Mouse (Mus musculus): ENCODE results near the gene Xylt1. TPM values are rescaled to one million over a fixed set of nuclear protein-coding genes. Genes with fewer than 3 reads are reported as not detected.

Gene Xylt1
- polyA plus RNA-seq, 1 experiment from 2014 or later: 7.9 TPM

- no peak overlapping the region for H3K4me3 ChIP-seq (ENCODE audit: inconsistent target)
- no peaks in the 10 kb centered on the region; the same call in 1 of the 2 replicates for H3K79me2 ChIP-seq (ENCODE audit: inconsistent target)
- WGBS (ENCODE audit: missing documents): 90% methylated on average over 12 of the region's 12 CpGs
- H3K36me3 ChIP-seq (ENCODE audit: inconsistent target): no peaks in the 10 kb centered on the region
- no peak overlapping the region for H3K27ac ChIP-seq
Observed at GRCm38 (mm10) chr7:117435730-117436441, 55.1 kb downstream of the Xylt1 start.

GRCm38 (mm10) chr7:117436892-117437291 is 56.1 kb downstream of the Xylt1 start:
- Histone ChIP-seq H3K36me3 (ENCODE audit: inconsistent target) (no peaks in the 10 kb centered on the region), H3K4me3 (ENCODE audit: inconsistent target) (no peak overlapping the region), H3K79me2 (ENCODE audit: inconsistent target) (no peaks in the 10 kb centered on the region; the same call in 1 of the 2 replicates), H3K27ac (no peak overlapping the region)
- 98% methylated on average over 11 of the region's 11 CpGs for WGBS (ENCODE audit: missing documents)

GRCm38 (mm10) chr7:117440994-117441393 is 60.2 kb downstream of the Xylt1 start:
- Histone ChIP-seq H3K36me3 (ENCODE audit: inconsistent target) (no peaks in the 10 kb centered on the region), H3K27ac (no peak overlapping the region), H3K4me3 (ENCODE audit: inconsistent target) (no peak overlapping the region), H3K79me2 (ENCODE audit: inconsistent target) (no peaks in the 10 kb centered on the region; the same call in 1 of the 2 replicates)
- 88% methylated on average over 3 of the region's 3 CpGs for WGBS (ENCODE audit: missing documents)

GRCm38 (mm10) chr7:117442639-117443038 is 61.9 kb downstream of the Xylt1 start:
- H3K27ac ChIP-seq: no peak overlapping the region
- H3K36me3 ChIP-seq (ENCODE audit: inconsistent target): no peaks in the 10 kb centered on the region
- WGBS (ENCODE audit: missing documents): 92% methylated on average over 2 of the region's 2 CpGs
- H3K79me2 ChIP-seq (ENCODE audit: inconsistent target): no peaks in the 10 kb centered on the region
- H3K4me3 ChIP-seq (ENCODE audit: inconsistent target): no peak overlapping the region

GRCm38 (mm10) chr7:117443215-117443614 is 62.4 kb downstream of the Xylt1 start:
- Histone ChIP-seq H3K79me2 (ENCODE audit: inconsistent target) (no peaks in the 10 kb centered on the region), H3K36me3 (ENCODE audit: inconsistent target) (no peaks in the 10 kb centered on the region), H3K4me3 (ENCODE audit: inconsistent target) (no peak overlapping the region), H3K27ac (no peak overlapping the region)
- WGBS (ENCODE audit: missing documents): 98% methylated on average over 7 of the region's 7 CpGs

GRCm38 (mm10) chr7:117445471-117445870 is 64.7 kb downstream of the Xylt1 start:
- H3K4me3 ChIP-seq (ENCODE audit: inconsistent target): no peak overlapping the region
- no peak overlapping the region for H3K27ac ChIP-seq
- H3K36me3 ChIP-seq (ENCODE audit: inconsistent target): no peaks in the 10 kb centered on the region
- WGBS (ENCODE audit: missing documents): 67% methylated on average over 3 of the region's 3 CpGs
- H3K79me2 ChIP-seq (ENCODE audit: inconsistent target): no peaks in the 10 kb centered on the region

- Histone ChIP-seq H3K36me3 (ENCODE audit: inconsistent target) (no peaks in the 10 kb centered on the region), H3K4me3 (ENCODE audit: inconsistent target) (no peak overlapping the region), H3K27ac (no peak overlapping the region), H3K79me2 (ENCODE audit: inconsistent target) (no peaks in the 10 kb centered on the region)
- 86% methylated on average over 5 of the region's 5 CpGs for WGBS (ENCODE audit: missing documents)
Observed at GRCm38 (mm10) chr7:117449605-117450004, 68.8 kb downstream of the Xylt1 start.

- H3K79me2 ChIP-seq (ENCODE audit: inconsistent target): no peaks in the 10 kb centered on the region
- H3K36me3 ChIP-seq (ENCODE audit: inconsistent target): no peaks in the 10 kb centered on the region
- no peak overlapping the region for H3K27ac ChIP-seq
- H3K4me3 ChIP-seq (ENCODE audit: inconsistent target): no peak overlapping the region
Observed at GRCm38 (mm10) chr7:117451212-117451611, 70.4 kb downstream of the Xylt1 start.

GRCm38 (mm10) chr7:117452269-117452668 is 71.5 kb downstream of the Xylt1 start:
- H3K4me3 ChIP-seq (ENCODE audit: inconsistent target): no peak overlapping the region
- H3K36me3 ChIP-seq (ENCODE audit: inconsistent target): no peaks in the 10 kb centered on the region
- no peak overlapping the region for H3K27ac ChIP-seq
- H3K79me2 ChIP-seq (ENCODE audit: inconsistent target): no peaks in the 10 kb centered on the region
- 54% methylated on average over 2 of the region's 2 CpGs for WGBS (ENCODE audit: missing documents)

- H3K79me2 ChIP-seq (ENCODE audit: inconsistent target): no peaks in the 10 kb centered on the region
- no peaks in the 10 kb centered on the region for H3K36me3 ChIP-seq (ENCODE audit: inconsistent target)
- H3K4me3 ChIP-seq (ENCODE audit: inconsistent target): no peak overlapping the region
- 83% methylated on average over 10 of the region's 11 CpGs for WGBS (ENCODE audit: missing documents)
- H3K27ac ChIP-seq: no peak overlapping the region
Observed at GRCm38 (mm10) chr7:117454789-117455548, 74.2 kb downstream of the Xylt1 start.

GRCm38 (mm10) chr7:117462196-117462935 is 81.6 kb downstream of the Xylt1 start:
- Histone ChIP-seq H3K79me2 (ENCODE audit: inconsistent target) (no peaks in the 10 kb centered on the region), H3K4me3 (ENCODE audit: inconsistent target) (no peak overlapping the region), H3K36me3 (ENCODE audit: inconsistent target) (no peaks in the 10 kb centered on the region), H3K27ac (0 out of 2 replicates have a peak overlapping the region, but pooled peaks have one; percentile 3)
- WGBS (ENCODE audit: missing documents): 13% methylated on average over 7 of the region's 7 CpGs

- WGBS (ENCODE audit: missing documents): 92% methylated on average over 4 of the region's 4 CpGs
- H3K27ac ChIP-seq: no peak overlapping the region
- H3K36me3 ChIP-seq (ENCODE audit: inconsistent target): no peaks in the 10 kb centered on the region
- no peaks in the 10 kb centered on the region; the same call in 1 of the 2 replicates for H3K79me2 ChIP-seq (ENCODE audit: inconsistent target)
- no peak overlapping the region for H3K4me3 ChIP-seq (ENCODE audit: inconsistent target)
Observed at GRCm38 (mm10) chr7:117464956-117465355, 84.2 kb downstream of the Xylt1 start.

GRCm38 (mm10) chr7:117466006-117466780 is 85.4 kb downstream of the Xylt1 start:
- Histone ChIP-seq H3K27ac (no peak overlapping the region), H3K4me3 (ENCODE audit: inconsistent target) (no peak overlapping the region), H3K79me2 (ENCODE audit: inconsistent target) (no peaks in the 10 kb centered on the region; the same call in 1 of the 2 replicates), H3K36me3 (ENCODE audit: inconsistent target) (no peaks in the 10 kb centered on the region)
- 64% methylated on average over 7 of the region's 7 CpGs for WGBS (ENCODE audit: missing documents)

- 2% methylated on average over 3 of the region's 3 CpGs for WGBS (ENCODE audit: missing documents)
Observed at GRCm38 (mm10) chr7:117470243-117470802, 89.5 kb downstream of the Xylt1 start.

More at GRCm38 (mm10) chr7:117470243-117470802, 89.5 kb downstream of the Xylt1 start:
- Histone ChIP-seq H3K27ac (peak overlapping the region; percentile 89), H3K79me2 (ENCODE audit: inconsistent target) (peaks cover 10% of the 10 kb centered on the region; the same call in 1 of the 2 replicates), H3K36me3 (ENCODE audit: inconsistent target) (no peaks in the 10 kb centered on the region), H3K4me3 (ENCODE audit: inconsistent target) (no peak overlapping the region)

All from macrophage (primary cell).